ENCODE assay signal across 9 mouse cellular contexts in the genomic region with DNA sequence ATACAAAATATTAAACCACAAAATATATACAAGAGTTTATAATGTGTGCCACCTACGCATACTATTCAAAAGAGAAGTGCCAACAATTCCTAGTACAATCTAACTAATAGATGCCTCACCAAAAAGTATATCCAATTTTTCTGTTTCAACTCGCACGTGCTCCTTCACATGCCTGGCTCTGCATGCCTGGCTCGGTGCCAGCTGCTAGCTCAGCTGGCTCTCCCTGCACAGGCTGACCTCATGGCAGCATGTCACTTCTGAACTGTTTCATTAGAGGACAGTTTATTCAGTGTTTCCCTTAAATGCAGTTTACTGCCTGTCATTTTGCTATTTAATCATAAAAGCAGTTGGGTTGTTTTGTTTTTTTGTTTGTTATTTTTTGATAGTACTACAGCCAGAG. TPM values are rescaled to one million over a fixed set of nuclear protein-coding genes. Genes with fewer than 3 reads are reported as not detected.
DNase-seq lines count a peak whose midpoint lies in the region; ATAC-seq lines count a peak whose summit lies in the region.
"Had no signal": no experiment of that assay in that cellular context is flagged by ENCODE, and none has a peak within 500 bp of the region (broad histone marks: within the 10 kb centered on the region; RNA-seq: fewer than 3 reads in every experiment).

No protein-coding gene starts in this region.

- WGBS in kidney, embryonic 16.5 days, result 31% methylated on average over 4 of the region's 4 CpGs
- WGBS in midbrain, embryonic 15.5 days, result 38% methylated on average over 4 of the region's 4 CpGs

- peaks cover 2% of the 10 kb centered on the region; the same call in 1 of the 2 replicates for H3K4me1 ChIP-seq in kidney, embryonic 16.5 days (ENCODE audit: insufficient read depth, low read length)
- peaks cover 3% of the 10 kb centered on the region; the same call in 1 of the 2 replicates for H3K4me1 ChIP-seq in midbrain, embryonic 15.5 days
- H3K4me1 ChIP-seq: stomach, embryonic 15.5 days had no signal

- no peak overlapping the region for H3K4me3 ChIP-seq in kidney, embryonic 16.5 days (ENCODE audit: low read length)
- no peak overlapping the region for H3K4me3 ChIP-seq in midbrain, embryonic 15.5 days
- H3K4me3 ChIP-seq: stomach, embryonic 15.5 days had no signal

- H3K9ac ChIP-seq in kidney, embryonic 16.5 days (replicated peaks; ENCODE audit: low read length), result no peak overlapping the region
- H3K9ac ChIP-seq in midbrain, embryonic 15.5 days, result no peak overlapping the region
- H3K9ac ChIP-seq: stomach, embryonic 15.5 days had no signal

- H3K27ac ChIP-seq in kidney, embryonic 16.5 days (ENCODE audit: low read length), result no peak overlapping the region
- H3K27ac ChIP-seq in midbrain, embryonic 15.5 days, result no peak overlapping the region
- H3K27ac ChIP-seq: stomach, embryonic 15.5 days had no signal

- H3K9me3 ChIP-seq in kidney, embryonic 16.5 days (ENCODE audit: low read length), result no peaks in the 10 kb centered on the region
- no peaks in the 10 kb centered on the region for H3K9me3 ChIP-seq in midbrain, embryonic 15.5 days
- H3K9me3 ChIP-seq: stomach, embryonic 15.5 days had no signal

- H3K36me3 ChIP-seq in kidney, embryonic 16.5 days (ENCODE audit: insufficient read depth, low read length), result no peaks in the 10 kb centered on the region
- H3K36me3 ChIP-seq in midbrain, embryonic 15.5 days (replicated peaks), result no peaks in the 10 kb centered on the region
- H3K36me3 ChIP-seq: stomach, embryonic 15.5 days had no signal

- no peak overlapping the region for H3K4me2 ChIP-seq in kidney, embryonic 16.5 days (replicated peaks; ENCODE audit: low read depth, low read length)
- no peak overlapping the region for H3K4me2 ChIP-seq in midbrain, embryonic 15.5 days
- H3K4me2 ChIP-seq: stomach, embryonic 15.5 days had no signal

- no peaks in the 10 kb centered on the region for H3K27me3 ChIP-seq in kidney, embryonic 16.5 days (ENCODE audit: insufficient read depth, low read length)
- no peaks in the 10 kb centered on the region for H3K27me3 ChIP-seq in midbrain, embryonic 15.5 days (replicated peaks)
- H3K27me3 ChIP-seq: stomach, embryonic 15.5 days had no signal

- ATAC-seq in kidney, embryonic 16.5 days (ENCODE audit: low FRiP score, low TSS enrichment), result 0 out of 2 replicates have a peak, but pooled peaks have one; percentile 71
- no peak for ATAC-seq in midbrain, embryonic 15.5 days (replicated peaks)

- DNase-seq in urinary bladder, adult 18-20 months (ENCODE audit: low spot score in 2 of 2), result peak; percentile 37 to 65
- no peak for DNase-seq in urinary bladder, postnatal 10 days (ENCODE audit: low spot score)
- peak; percentile 46 for DNase-seq in embryo, embryonic 11.5 days (ENCODE audit: low read depth, low spot score)
- peak; percentile 49 to 69 for DNase-seq in heart, adult 9 months (ENCODE audit: low spot score in 2 of 2)
- DNase-seq in lung, postnatal 36 days, result peak; percentile 80
- peak; percentile 59 for DNase-seq in urinary bladder, postnatal 25 days (ENCODE audit: low spot score)

RNA-seq across cellular contexts. Expression of gene Fcho2, which starts 46.9 kb away (rescaled TPM):
- 37.5 and 44.7 TPM in 2 replicates for polyA plus RNA-seq in kidney, embryonic 16.5 days (2015; fragmentation: Nextera tagmentation; extraction: Ambion mirVana)
- 24.4 and 26.1 TPM in 2 replicates for polyA plus RNA-seq in midbrain, embryonic 15.5 days (2015; fragmentation: Nextera tagmentation; extraction: Ambion mirVana)
